Mouse (Mus musculus): Measurements from ENCODE around the gene Nucb2.

The Nucb2 gene

DNA sequence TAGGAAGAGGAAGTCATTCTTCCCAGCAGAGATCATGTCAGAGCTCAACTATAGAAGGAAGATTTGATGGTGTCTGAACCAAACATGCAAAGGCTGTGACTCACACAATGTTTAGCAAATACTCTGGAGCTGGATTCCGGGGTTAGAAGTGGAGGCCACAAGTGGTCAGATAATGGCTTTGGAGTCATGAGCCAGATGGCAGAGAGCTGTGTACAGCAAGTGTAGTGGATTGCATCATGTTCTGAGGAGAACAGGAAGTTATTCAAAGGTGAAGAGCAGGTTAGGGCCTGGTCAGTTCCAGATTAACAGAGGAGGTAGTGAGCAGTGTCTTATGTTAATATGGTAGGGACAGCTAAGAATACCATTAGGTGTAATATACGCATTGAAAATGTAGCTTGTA is 20.4 kb downstream of the Nucb2 start:
- no peak for DNase-seq

DNA sequence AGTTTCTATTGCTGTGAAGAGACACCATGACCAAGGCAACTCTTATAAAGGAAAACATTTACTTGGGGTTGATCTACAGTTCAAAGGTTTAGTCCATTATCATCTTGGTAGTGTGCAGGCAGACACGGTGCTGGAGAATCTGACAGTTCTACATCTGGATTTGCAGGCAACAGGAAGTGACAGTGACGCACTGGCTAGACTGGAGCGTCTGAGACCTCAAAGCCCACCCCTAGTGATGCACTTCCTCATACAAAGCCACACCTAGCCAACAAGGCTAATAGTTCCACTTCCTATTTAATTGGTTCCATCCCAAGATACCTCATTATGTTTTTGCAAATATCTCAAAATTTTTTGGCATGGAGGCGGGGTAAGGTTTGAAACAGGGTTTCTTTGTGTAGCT is 25.6 kb downstream of the Nucb2 start:
- no peak for DNase-seq

DNA sequence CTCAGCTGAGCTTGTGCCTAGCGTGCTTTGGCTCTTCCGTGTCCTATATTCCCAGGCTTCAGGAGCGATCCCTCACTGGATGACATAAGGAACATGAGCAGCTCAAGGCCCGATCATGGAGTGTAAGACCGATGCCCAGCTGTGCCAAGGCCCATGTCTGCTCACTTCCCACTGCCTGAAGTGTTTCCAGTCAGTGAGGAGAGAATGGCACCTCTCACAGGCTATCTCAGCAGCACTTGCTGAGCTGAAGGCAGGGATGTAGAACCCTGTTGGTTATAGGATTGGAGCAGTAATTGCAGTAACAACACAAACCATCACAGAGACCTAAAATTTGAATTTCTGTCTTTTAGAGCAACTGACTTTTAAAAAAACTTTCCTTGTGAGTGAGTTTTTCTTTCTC is 26.3 kb downstream of the Nucb2 start:
- no peak for DNase-seq

DNA sequence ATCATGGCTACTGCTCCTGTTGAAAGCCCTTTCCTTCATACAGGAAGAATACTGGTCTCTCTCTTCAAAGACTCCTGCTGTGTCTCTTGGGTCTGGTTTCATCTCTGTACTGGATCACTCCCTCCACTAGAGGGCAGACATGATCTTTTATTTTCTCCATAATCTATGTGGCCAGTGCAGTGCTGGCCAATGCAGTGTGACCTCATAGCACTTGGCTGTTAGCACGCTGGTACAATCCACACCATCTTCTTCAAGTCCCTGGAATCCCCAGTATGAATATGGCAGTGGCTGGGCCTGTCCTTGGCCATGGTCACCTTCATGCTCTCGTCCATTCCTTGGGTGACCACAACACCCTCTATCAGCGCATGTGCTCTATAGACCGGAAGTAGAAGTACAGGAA is 27.1 kb downstream of the Nucb2 start:
- DNase-seq, result no peak

DNA sequence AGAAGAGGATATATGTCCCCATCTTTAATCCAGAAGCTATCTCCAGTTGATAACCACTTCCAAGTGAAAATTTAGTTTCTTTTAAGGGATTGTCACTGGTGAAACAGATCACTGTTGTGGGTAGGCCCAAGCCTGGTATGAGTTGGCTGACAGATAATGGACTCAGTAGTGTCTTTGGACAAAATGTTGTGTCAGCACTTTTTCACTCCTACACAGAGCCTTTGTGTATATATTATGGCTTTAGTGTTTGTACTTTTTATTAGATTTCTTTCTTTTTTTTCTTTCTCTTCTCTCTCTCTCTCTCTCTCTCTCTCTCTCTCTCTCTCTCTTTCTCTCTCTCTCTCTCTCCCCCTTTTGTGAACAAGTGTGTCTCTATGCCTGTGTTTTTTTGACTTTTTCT is 52.7 kb downstream of the Nucb2 start:
- no peak for DNase-seq

DNA sequence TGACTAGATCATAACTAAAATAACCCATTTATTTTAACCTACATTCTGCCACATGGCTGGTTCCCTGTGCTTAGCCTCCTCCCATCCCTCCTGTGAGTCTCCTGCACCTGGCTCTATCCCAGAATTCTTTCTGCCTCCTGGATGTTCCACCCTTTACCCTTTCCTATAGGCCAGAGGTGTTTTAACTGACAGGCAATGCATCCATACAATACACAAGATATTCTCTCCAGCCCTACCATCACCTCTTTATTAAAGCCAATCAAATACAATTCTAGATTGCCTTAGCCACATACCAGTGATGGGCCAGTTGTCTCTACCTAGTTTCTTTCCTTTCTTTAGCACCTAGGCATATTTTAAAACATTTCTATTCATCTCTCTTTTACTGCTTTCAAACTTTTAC is 70.4 kb downstream of the Nucb2 start:
- DNase-seq, result no peak
